Mouse (Mus musculus): ENCODE results near the gene Rph3al. TPM values are rescaled to one million over a fixed set of nuclear protein-coding genes. Genes with fewer than 3 reads are reported as not detected.

Gene Rph3al
- polyA plus RNA-seq, 1 experiment, result 0.47 TPM

GRCm38 (mm10) chr11:75898532-75898931 lies 39.7 kb downstream of the Rph3al start:
- no peak overlapping the region for H3K4me3 ChIP-seq (ENCODE audit: insufficient read depth, low read length)
- H3K27ac ChIP-seq (ENCODE audit: insufficient read depth, low read length), result no peak overlapping the region
- H3K4me1 ChIP-seq (ENCODE audit: control insufficient read depth, insufficient read depth, low read length), result no peaks in the 10 kb centered on the region
- TF ChIP-seq POLR2A (IDR thresholded peaks at IDR 0.05; ENCODE audit: low read depth, low read length) (no peak), CTCF (IDR thresholded peaks at IDR 0.05; ENCODE audit: borderline replicate concordance, insufficient read depth, low read length) (no peak)

GRCm38 (mm10) chr11:75894791-75895420 lies 43.3 kb downstream of the Rph3al start:
- H3K27ac ChIP-seq (ENCODE audit: insufficient read depth, low read length), result no peak overlapping the region
- no peak for TF ChIP-seq CTCF (IDR thresholded peaks at IDR 0.05; ENCODE audit: borderline replicate concordance, insufficient read depth, low read length)
- TF ChIP-seq POLR2A (IDR thresholded peaks at IDR 0.05; ENCODE audit: low read depth, low read length), result no peak
- H3K4me1 ChIP-seq (ENCODE audit: control insufficient read depth, insufficient read depth, low read length), result no peaks in the 10 kb centered on the region
- H3K4me3 ChIP-seq (ENCODE audit: insufficient read depth, low read length), result no peak overlapping the region

- no peaks in the 10 kb centered on the region for H3K4me1 ChIP-seq (ENCODE audit: control insufficient read depth, insufficient read depth, low read length)
- H3K27ac ChIP-seq (ENCODE audit: insufficient read depth, low read length), result no peak overlapping the region
Measured at GRCm38 (mm10) chr11:75893956-75894355, 44.3 kb downstream of the Rph3al start.

GRCm38 (mm10) chr11:75887349-75887748 lies 50.9 kb downstream of the Rph3al start:
- Histone ChIP-seq H3K27ac (ENCODE audit: insufficient read depth, low read length) (no peak overlapping the region), H3K4me1 (ENCODE audit: control insufficient read depth, insufficient read depth, low read length) (no peaks in the 10 kb centered on the region)
- TF ChIP-seq CTCF (IDR thresholded peaks at IDR 0.05; ENCODE audit: borderline replicate concordance, insufficient read depth, low read length), result no peak
- TF ChIP-seq POLR2A (IDR thresholded peaks at IDR 0.05; ENCODE audit: low read depth, low read length), result no peak

More at GRCm38 (mm10) chr11:75893956-75894355, 44.3 kb downstream of the Rph3al start:
- H3K4me3 ChIP-seq (ENCODE audit: insufficient read depth, low read length), result no peak overlapping the region
- TF ChIP-seq POLR2A (IDR thresholded peaks at IDR 0.05; ENCODE audit: low read depth, low read length) (no peak), CTCF (IDR thresholded peaks at IDR 0.05; ENCODE audit: borderline replicate concordance, insufficient read depth, low read length) (no peak)

GRCm38 (mm10) chr11:75881234-75881633 lies 57.0 kb downstream of the Rph3al start:
- no peaks in the 10 kb centered on the region for H3K4me1 ChIP-seq (ENCODE audit: control insufficient read depth, insufficient read depth, low read length)
- no peak for TF ChIP-seq POLR2A (IDR thresholded peaks at IDR 0.05; ENCODE audit: low read depth, low read length)
- TF ChIP-seq CTCF (IDR thresholded peaks at IDR 0.05; ENCODE audit: borderline replicate concordance, insufficient read depth, low read length), result no peak
- H3K27ac ChIP-seq (ENCODE audit: insufficient read depth, low read length), result no peak overlapping the region
- H3K4me3 ChIP-seq (ENCODE audit: insufficient read depth, low read length), result no peak overlapping the region

More at GRCm38 (mm10) chr11:75887349-75887748, 50.9 kb downstream of the Rph3al start:
- H3K4me3 ChIP-seq (ENCODE audit: insufficient read depth, low read length), result no peak overlapping the region

- no peak overlapping the region for H3K4me3 ChIP-seq (ENCODE audit: insufficient read depth, low read length)
- H3K4me1 ChIP-seq (ENCODE audit: control insufficient read depth, insufficient read depth, low read length), result no peaks in the 10 kb centered on the region
- H3K27ac ChIP-seq (ENCODE audit: insufficient read depth, low read length), result no peak overlapping the region
- TF ChIP-seq CTCF (IDR thresholded peaks at IDR 0.05; ENCODE audit: borderline replicate concordance, insufficient read depth, low read length) (no peak), POLR2A (IDR thresholded peaks at IDR 0.05; ENCODE audit: low read depth, low read length) (no peak)
Measured at GRCm38 (mm10) chr11:75880064-75880463, 58.2 kb downstream of the Rph3al start.

- no peak for TF ChIP-seq CTCF (IDR thresholded peaks at IDR 0.05; ENCODE audit: borderline replicate concordance, insufficient read depth, low read length)
- no peak for TF ChIP-seq POLR2A (IDR thresholded peaks at IDR 0.05; ENCODE audit: low read depth, low read length)
- Histone ChIP-seq H3K4me1 (ENCODE audit: control insufficient read depth, insufficient read depth, low read length) (no peaks in the 10 kb centered on the region), H3K4me3 (ENCODE audit: insufficient read depth, low read length) (no peak overlapping the region), H3K27ac (ENCODE audit: insufficient read depth, low read length) (no peak overlapping the region)
Measured at GRCm38 (mm10) chr11:75878460-75878859, 59.8 kb downstream of the Rph3al start.

GRCm38 (mm10) chr11:75876043-75876780 lies 62.0 kb downstream of the Rph3al start:
- Histone ChIP-seq H3K27ac (ENCODE audit: insufficient read depth, low read length) (no peak overlapping the region), H3K4me1 (ENCODE audit: control insufficient read depth, insufficient read depth, low read length) (no peaks in the 10 kb centered on the region), H3K4me3 (ENCODE audit: insufficient read depth, low read length) (no peak overlapping the region)
- TF ChIP-seq CTCF (IDR thresholded peaks at IDR 0.05; ENCODE audit: borderline replicate concordance, insufficient read depth, low read length), result no peak
- TF ChIP-seq POLR2A (IDR thresholded peaks at IDR 0.05; ENCODE audit: low read depth, low read length), result no peak

GRCm38 (mm10) chr11:75871688-75872087 lies 66.5 kb downstream of the Rph3al start:
- TF ChIP-seq POLR2A (IDR thresholded peaks at IDR 0.05; ENCODE audit: low read depth, low read length) (no peak), CTCF (IDR thresholded peaks at IDR 0.05; ENCODE audit: borderline replicate concordance, insufficient read depth, low read length) (no peak)
- no peaks in the 10 kb centered on the region for H3K4me1 ChIP-seq (ENCODE audit: control insufficient read depth, insufficient read depth, low read length)

GRCm38 (mm10) chr11:75870947-75871346 lies 67.3 kb downstream of the Rph3al start:
- H3K4me1 ChIP-seq (ENCODE audit: control insufficient read depth, insufficient read depth, low read length), result no peaks in the 10 kb centered on the region
- no peak for TF ChIP-seq CTCF (IDR thresholded peaks at IDR 0.05; ENCODE audit: borderline replicate concordance, insufficient read depth, low read length)
- no peak for TF ChIP-seq POLR2A (IDR thresholded peaks at IDR 0.05; ENCODE audit: low read depth, low read length)

More at GRCm38 (mm10) chr11:75871688-75872087, 66.5 kb downstream of the Rph3al start:
- H3K4me3 ChIP-seq (ENCODE audit: insufficient read depth, low read length), result no peak overlapping the region
- H3K27ac ChIP-seq (ENCODE audit: insufficient read depth, low read length), result no peak overlapping the region

More at GRCm38 (mm10) chr11:75870947-75871346, 67.3 kb downstream of the Rph3al start:
- no peak overlapping the region for H3K27ac ChIP-seq (ENCODE audit: insufficient read depth, low read length)
- H3K4me3 ChIP-seq (ENCODE audit: insufficient read depth, low read length), result no peak overlapping the region

All from embryonic fibroblast, embryonic 13.5 days (primary cell).